Mouse (Mus musculus) left cerebral cortex, postnatal 14 days (tissue): ENCODE data around the gene Ppp1r36. TPM values are rescaled to one million over a fixed set of nuclear protein-coding genes. Genes with fewer than 3 reads are reported as not detected.

ENCODE experiments used
- DNase-seq, 2 experiments: peaks; one replicate each; pipeline ENCODE4 v3.0.0; 2021 to 2022; ENCODE audit warnings: low spot score in 2 of 2, mixed read lengths in 1 of 2
- intact Hi-C: fragments of 180-260 bp; cut with DNase I; formaldehyde crosslinking; loops from one replicate; pipeline ENCODE4 v1.15.1; 2025
- long read RNA-seq, 2 experiments: library from polyadenylated mRNA; stranded (forward); transcript quantifications; one replicate each; pipeline ENCODE4 v2.0.0; 2021
- total RNA-seq, 2 experiments: library from RNA; stranded (reverse); gene quantifications; 2 replicates each; pipeline ENCODE4 v1.2.3; 2021

Ppp1r36 gene
- 1 to 10 TPM in 1 of 2 experiments, under 1 TPM in 1; 0.79 to 1.1 TPM for total RNA-seq
- long read RNA-seq, experiment 1, result 0 reads
- long read RNA-seq, experiment 2, partial matches to known transcripts, result 0 of 2 reads
- long read RNA-seq, experiment 2, other reads (novel, unspliced or antisense), result 2 of 2 reads

GRCm38 (mm10) chr12:76417433-76417854 is at the start of gene Ppp1r36:
Gene Ppp1r36, plus strand, starts transcription at chr12:76417538.
- DNase-seq, result no peak
- intact Hi-C loops, result no loop called here

- intact Hi-C loops, result loop anchor here (5.0 kb wide), 1 partner anchor 104 kb away; no protein-coding TSS in a partner anchor
These were observed 49.0 kb upstream of the Ppp1r36 start for GRCm38 (mm10) chr12:76368201-76368789.

GRCm38 (mm10) chr12:76368790-76369205 is 48.5 kb upstream of the Ppp1r36 start:
- intact Hi-C loops, result loop anchor here (5.0 kb wide), 1 partner anchor 104 kb away; no protein-coding TSS in a partner anchor
- DNase-seq, result peak; percentile 50 to 51

More at GRCm38 (mm10) chr12:76368201-76368789, 49.0 kb upstream of the Ppp1r36 start:
- no peak for DNase-seq

GRCm38 (mm10) chr12:76369206-76369977 is 47.9 kb upstream of the Ppp1r36 start, which contains the start of gene Zbtb25:
Gene Zbtb25, minus strand, starts transcription at chr12:76369602.
- intact Hi-C loops, result loop anchor here (5.0 kb wide), 1 partner anchor 103 kb away; no protein-coding TSS in a partner anchor
- peak; percentile 91 to 95 for DNase-seq

GRCm38 (mm10) chr12:76369978-76370830 is 47.1 kb upstream of the Ppp1r36 start, which contains the start of gene Zbtb1:
Gene Zbtb1, plus strand, starts transcription at chr12:76370266.
- intact Hi-C loops, result loop anchor here (2.0 to 5.0 kb wide), 2 partner anchors 35 to 102 kb away; partner anchors contain the start of gene Hspa2
- peak; percentile 82 to 84 for DNase-seq

- intact Hi-C loops, result loop anchor here (2.0 kb wide), 1 partner anchor 34 kb away; the partner anchor contains the start of gene Hspa2
These were observed 46.3 kb upstream of the Ppp1r36 start for GRCm38 (mm10) chr12:76370831-76371571.

GRCm38 (mm10) chr12:76372046-76372445 is 45.3 kb upstream of the Ppp1r36 start:
- intact Hi-C loops, result no loop called here

More at GRCm38 (mm10) chr12:76370831-76371571, 46.3 kb upstream of the Ppp1r36 start:
- peak; percentile 38 to 52 for DNase-seq

GRCm38 (mm10) chr12:76372881-76373818 is 44.2 kb upstream of the Ppp1r36 start:
- no peak for DNase-seq
- intact Hi-C loops, result no loop called here

More at GRCm38 (mm10) chr12:76372046-76372445, 45.3 kb upstream of the Ppp1r36 start:
- no peak for DNase-seq

- intact Hi-C loops, result no loop called here
- DNase-seq, result no peak
These were observed 43.3 kb upstream of the Ppp1r36 start for GRCm38 (mm10) chr12:76373991-76374390.

GRCm38 (mm10) chr12:76374911-76375310 is 42.4 kb upstream of the Ppp1r36 start:
- no peak for DNase-seq
- intact Hi-C loops, result no loop called here

GRCm38 (mm10) chr12:76375506-76375905 is 41.8 kb upstream of the Ppp1r36 start:
- intact Hi-C loops, result no loop called here
- DNase-seq, result no peak

GRCm38 (mm10) chr12:76376649-76377048 is 40.7 kb upstream of the Ppp1r36 start:
- DNase-seq, result peak in 1 of 2 experiments; percentile 34
- intact Hi-C loops, result no loop called here

GRCm38 (mm10) chr12:76377059-76377458 is 40.3 kb upstream of the Ppp1r36 start:
- DNase-seq, result no peak
- intact Hi-C loops, result no loop called here

GRCm38 (mm10) chr12:76377726-76378125 is 39.6 kb upstream of the Ppp1r36 start:
- DNase-seq, result no peak
- intact Hi-C loops, result no loop called here

GRCm38 (mm10) chr12:76378556-76378955 is 38.8 kb upstream of the Ppp1r36 start:
- DNase-seq, result no peak
- intact Hi-C loops, result no loop called here

GRCm38 (mm10) chr12:76380151-76380550 is 37.2 kb upstream of the Ppp1r36 start:
- intact Hi-C loops, result no loop called here
- no peak for DNase-seq

GRCm38 (mm10) chr12:76385342-76385741 is 32.0 kb upstream of the Ppp1r36 start:
- intact Hi-C loops, result no loop called here
- no peak for DNase-seq
